Mouse (Mus musculus) E14TG2a.4 (cell line): ENCODE measurements around the gene Mafb.

Experiments used
- CTCF ChIP-seq: conservative IDR thresholded peaks from 2 replicates; pipeline ENCODE4 v1.5.1; 2014; ENCODE audit warnings: low read length
- POU5F1 ChIP-seq: IDR thresholded peaks from 2 replicates; pipeline ENCODE4 v1.6.1; 2014; ENCODE audit warnings: low read length, borderline replicate concordance

DNA sequence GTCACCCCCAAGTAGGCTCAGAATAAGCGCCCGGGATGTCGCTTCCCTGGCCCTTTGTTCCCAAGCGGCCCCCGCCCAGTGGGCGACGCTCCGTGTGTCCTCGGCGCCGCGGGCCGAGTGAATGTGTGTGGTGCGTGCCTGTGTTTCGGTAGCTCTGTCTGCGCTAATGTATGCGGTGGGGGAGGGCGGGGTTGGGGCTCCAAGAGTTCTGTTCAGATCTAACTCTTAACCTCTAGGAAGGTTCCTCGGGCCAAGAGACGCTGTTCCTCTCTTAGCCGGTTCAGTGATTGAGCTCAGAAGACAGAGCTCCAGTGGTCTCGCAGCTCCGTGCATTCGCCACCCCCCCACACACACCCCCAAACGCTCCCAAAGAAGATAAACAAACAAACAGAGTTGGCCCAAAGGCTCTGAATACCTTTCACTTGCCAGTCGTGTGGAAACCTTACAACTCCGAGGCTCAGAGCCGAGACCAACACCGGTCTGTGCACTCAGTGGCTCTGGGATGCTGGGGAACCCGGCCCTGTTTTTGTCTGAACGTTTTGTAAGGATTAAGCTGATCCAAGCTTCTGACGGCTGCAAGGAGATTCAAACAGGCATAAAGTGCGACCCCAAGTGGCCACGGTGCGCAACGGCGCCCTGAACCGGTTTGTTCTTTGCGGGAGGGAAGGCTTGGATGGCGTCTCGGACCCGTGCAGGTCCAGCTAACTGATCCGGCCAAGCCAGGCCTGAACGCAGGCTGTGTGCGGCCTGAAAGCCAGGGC lies 763 bp upstream of the Mafb start:
- TF ChIP-seq CTCF (peak; percentile 84), POU5F1 (no peak)
